Mouse (Mus musculus): ENCODE measurements at regions not wholly inside any gene's neighbourhood (a gene's known extent, or its start where the extent isn't known, plus 50 kb on each side); places are given as distances from the start of the nearest gene placed in this dataset.
A peak's percentile ranks its signal among the peaks of the same experiment; 100 is the strongest.

DNA sequence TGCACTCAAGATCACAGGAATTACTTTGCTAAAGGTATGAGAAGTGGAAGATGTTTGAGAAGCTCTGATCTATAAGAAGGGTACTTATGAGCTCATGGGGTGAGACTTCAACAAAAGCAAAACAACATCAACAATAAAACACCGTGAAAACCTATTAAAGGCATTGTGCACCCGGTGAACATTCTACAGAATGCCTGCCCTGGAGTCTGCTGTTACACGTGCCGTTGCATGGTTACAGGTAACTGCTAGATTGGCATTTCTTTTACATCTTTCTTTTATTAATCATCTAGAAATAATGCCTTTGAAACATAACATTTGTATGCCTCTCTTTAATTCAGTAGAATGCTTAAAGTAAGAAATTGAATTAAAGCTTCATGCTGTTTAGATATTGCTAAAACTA is 661.0 kb downstream of the Pcdh18 start:
- no peak for DNase-seq

DNA sequence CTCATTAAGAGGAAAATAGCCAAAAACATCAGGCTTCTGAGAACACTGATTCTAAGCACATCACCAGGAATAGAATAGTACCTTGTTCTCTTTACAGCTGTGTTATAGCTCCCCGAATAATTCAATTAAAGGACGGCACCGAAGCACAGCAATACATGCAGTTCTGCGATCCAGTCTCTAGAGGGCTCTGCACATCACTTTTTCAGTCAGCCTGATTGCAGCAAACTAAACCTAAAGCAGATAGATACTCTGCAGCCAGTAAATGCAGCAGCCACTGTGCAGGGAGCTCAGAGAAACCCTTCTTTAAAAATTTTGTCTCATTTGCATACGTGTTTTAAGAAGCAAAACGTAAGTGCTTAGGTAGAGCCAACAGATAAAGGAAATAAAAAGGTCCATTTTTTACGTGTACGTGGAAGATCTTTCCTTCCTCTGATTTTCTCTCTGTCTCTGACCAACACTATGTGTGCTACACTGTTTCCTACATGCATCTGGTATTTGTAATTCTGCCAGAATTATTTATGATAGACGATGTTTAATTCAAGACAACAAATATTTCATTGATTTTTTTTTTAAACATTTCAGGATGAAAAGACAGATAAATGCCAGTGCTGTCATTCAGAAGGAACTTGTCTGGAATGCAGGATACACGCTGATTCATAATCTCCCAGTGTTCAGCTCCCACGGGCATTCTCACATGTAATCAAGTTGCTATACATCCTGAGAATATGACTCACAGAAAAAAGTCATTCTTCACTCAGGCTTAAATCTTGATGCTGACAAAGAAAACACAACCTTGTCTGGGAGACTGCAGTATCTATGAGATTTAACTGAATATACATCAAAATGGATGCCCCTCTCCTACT is 663.1 kb downstream of the Pcdh18 start:
- DNase-seq: peak; percentile 42

DNA sequence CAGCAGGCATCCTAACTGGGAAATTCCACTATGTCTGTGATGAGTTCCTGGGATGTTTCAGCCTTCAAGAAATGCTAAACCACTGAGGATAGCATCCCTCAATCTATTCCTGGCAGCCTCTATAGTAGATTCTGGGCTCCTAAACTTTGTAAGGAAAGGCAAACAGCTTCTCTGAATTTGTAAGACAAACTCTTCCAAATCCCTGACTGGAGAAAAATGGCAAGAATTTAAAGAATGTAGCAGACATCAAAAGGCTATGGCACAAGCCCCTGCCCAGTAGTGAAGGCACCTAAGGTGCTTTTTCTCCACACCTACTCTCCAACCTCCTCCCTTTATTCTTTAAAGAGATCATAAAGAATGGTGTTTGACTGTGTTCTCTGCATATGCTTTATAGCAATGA is 688.3 kb downstream of the Pcdh18 start:
- no peak for DNase-seq

- DNase-seq: no peak
Measured at GRCm38 (mm10) chr3:49062081-49062480, 695.0 kb downstream of the Pcdh18 start.

GRCm38 (mm10) chr3:49032981-49033380 is 724.1 kb downstream of the Pcdh18 start:
- no peak for DNase-seq

- no peak for DNase-seq
Measured at GRCm38 (mm10) chr3:49009211-49009967, 747.7 kb downstream of the Pcdh18 start.
